In genomic region chr6:113714276-113714675, GRCm38 (mm10) we compare ENCODE assay signal across 1 mouse cellular context.
A peak's percentile ranks its signal among the peaks of the same experiment; 100 is the strongest.
TF ChIP-seq lines count a peak whose summit lies in the region.

No protein-coding gene starts in this region.

TF ChIP-seq in CH12.LX, 34 proteins besides CTCF, POLR2A, EP300 and RAD21 (continued from another document):
- TF ChIP-seq USF2 (conservative IDR thresholded peaks at IDR 0.05; ENCODE audit: low read depth, low read length) (peak; percentile 82), USF1 (IDR thresholded peaks at IDR 0.05; ENCODE audit: low read depth, low read length) (peak; percentile 73), ETS1 (conservative IDR thresholded peaks at IDR 0.05; ENCODE audit: low read depth, low read length) (peak; percentile 30; the same call in 1 of the 2 replicates)
